8 mouse cellular contexts compared by ENCODE assay signal in the genomic region with DNA sequence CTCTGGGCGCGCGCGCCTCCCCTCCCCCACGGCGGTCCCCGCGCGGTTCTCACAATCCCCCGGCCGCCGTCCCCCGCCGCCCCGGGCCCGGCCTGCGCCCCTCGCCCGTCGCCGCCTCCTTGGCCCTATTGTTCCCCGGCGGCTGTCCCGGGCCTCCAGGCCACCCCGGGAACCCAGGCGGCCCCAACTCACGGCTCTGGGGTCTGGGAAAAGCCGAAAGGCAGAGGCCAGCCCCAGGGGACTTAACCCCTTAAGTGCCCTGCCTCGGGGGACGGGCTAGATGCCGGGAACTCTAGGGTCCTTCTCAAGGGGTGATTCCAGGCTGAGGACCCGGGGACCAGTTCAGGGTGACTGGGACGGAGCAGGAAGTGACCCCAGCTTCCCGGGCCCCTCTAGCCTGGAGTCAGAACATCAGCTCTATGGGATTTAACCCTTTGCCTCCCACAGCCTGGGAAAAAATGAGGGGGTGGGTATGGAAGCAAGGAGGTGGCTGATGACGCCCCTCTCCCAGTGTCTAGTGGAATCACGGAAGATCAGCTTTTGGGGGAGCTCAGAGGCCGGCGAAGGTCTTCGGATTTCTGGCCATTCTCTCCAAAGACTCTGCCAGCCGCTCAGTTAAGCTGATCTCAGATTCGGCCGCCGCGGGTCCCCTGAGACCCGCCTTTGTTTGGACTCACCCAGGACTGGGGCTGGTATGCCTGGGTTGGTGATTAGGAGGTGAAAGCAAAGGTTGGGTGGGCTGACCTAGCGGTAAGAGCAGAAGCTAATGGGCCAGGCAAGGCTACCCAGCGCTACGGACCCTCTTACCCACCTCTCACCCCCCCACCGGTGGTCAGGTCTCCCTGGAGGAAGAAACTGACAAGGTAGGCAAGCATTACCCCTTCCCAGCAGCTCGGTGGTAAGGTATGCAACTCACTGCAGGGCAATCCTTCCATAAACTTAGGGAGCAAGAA. TPM values are rescaled to one million over a fixed set of nuclear protein-coding genes. Genes with fewer than 3 reads are reported as not detected.
DNase-seq lines count a peak whose midpoint lies in the region; ATAC-seq and TF ChIP-seq lines count a peak whose summit lies in the region.

A gene (minus strand): TSS at position 907 of the 953 bp plus-strand sequence.

- WGBS in embryonic facial prominence, embryonic 10.5 days, result under 1% methylated on average over 50 of the region's 50 CpGs
- under 1% methylated on average over 49 of the region's 50 CpGs for WGBS in kidney, adult 2 months
- WGBS in limb, embryonic 11.5 days, result under 1% methylated on average over 43 of the region's 50 CpGs
- under 1% methylated on average over 50 of the region's 50 CpGs for WGBS in midbrain, embryonic 13.5 days

- H3K9ac ChIP-seq in limb, embryonic 11.5 days (ENCODE audit: low read length), result peak within 1 kb of the TSS; percentile 97
- H3K9ac ChIP-seq in midbrain, embryonic 13.5 days (replicated peaks), result peak within 1 kb of the TSS; percentile 97

- TF ChIP-seq POLR2A in kidney, adult 2 months (IDR thresholded peaks at IDR 0.05; ENCODE audit: low read depth, low read length), result no peak

- ATAC-seq in CD4-positive, CD25-positive, alpha-beta regulatory T cell, adult 4 months, result no peak
- peak; percentile 90 for ATAC-seq in limb, embryonic 11.5 days (ENCODE audit: insufficient number of reproducible peaks, low FRiP score, low TSS enrichment, low read depth)
- peak; percentile 93 for ATAC-seq in midbrain, embryonic 13.5 days

- peaks cover 35% of the 10 kb centered on the region for H3K36me3 ChIP-seq in embryonic facial prominence, embryonic 10.5 days (replicated peaks)
- H3K36me3 ChIP-seq in kidney, adult 2 months (ENCODE audit: control insufficient read depth, insufficient read depth, low read length), result peaks cover 3% of the 10 kb centered on the region; the same call in 1 of the 2 replicates
- peaks cover 20% of the 10 kb centered on the region for H3K36me3 ChIP-seq in limb, embryonic 11.5 days (ENCODE audit: control insufficient read depth, insufficient read depth, low read length)
- peaks cover 30% of the 10 kb centered on the region for H3K36me3 ChIP-seq in midbrain, embryonic 13.5 days

- H3K27ac ChIP-seq in embryonic facial prominence, embryonic 10.5 days (replicated peaks), result peak within 1 kb of the TSS; percentile 98
- H3K27ac ChIP-seq in kidney, adult 2 months (ENCODE audit: insufficient read depth, low read depth, low read length), result peak within 1 kb of the TSS; percentile 92
- peak within 1 kb of the TSS; percentile 72 for H3K27ac ChIP-seq in limb, embryonic 11.5 days (replicated peaks; ENCODE audit: low read depth, low read length)
- peak within 1 kb of the TSS; percentile 92 for H3K27ac ChIP-seq in midbrain, embryonic 13.5 days

- peaks cover 25% of the 10 kb centered on the region for H3K4me1 ChIP-seq in embryonic facial prominence, embryonic 10.5 days
- peaks cover 8% of the 10 kb centered on the region; the same call in 1 of the 2 replicates for H3K4me1 ChIP-seq in kidney, adult 2 months (ENCODE audit: control insufficient read depth, insufficient read depth, low read length)
- no peaks in the 10 kb centered on the region for H3K4me1 ChIP-seq in limb, embryonic 11.5 days (ENCODE audit: control insufficient read depth, insufficient read depth, low read length)
- peaks cover 36% of the 10 kb centered on the region for H3K4me1 ChIP-seq in midbrain, embryonic 13.5 days (replicated peaks)

- peak within 1 kb of the TSS; percentile 95 for H3K4me3 ChIP-seq in embryonic facial prominence, embryonic 10.5 days
- peak within 1 kb of the TSS; percentile 93 for H3K4me3 ChIP-seq in kidney, adult 2 months (ENCODE audit: insufficient read depth, low read depth, low read length)
- H3K4me3 ChIP-seq in limb, embryonic 11.5 days (ENCODE audit: low read depth, low read length), result peak within 1 kb of the TSS; percentile 100
- H3K4me3 ChIP-seq in midbrain, embryonic 13.5 days (replicated peaks), result peak within 1 kb of the TSS; percentile 100

- H3K9me3 ChIP-seq in embryonic facial prominence, embryonic 10.5 days, result peaks cover 15% of the 10 kb centered on the region; the same call in 1 of the 2 replicates
- H3K9me3 ChIP-seq in limb, embryonic 11.5 days (ENCODE audit: control insufficient read depth, low read length), result no peaks in the 10 kb centered on the region
- H3K9me3 ChIP-seq in midbrain, embryonic 13.5 days, result no peaks in the 10 kb centered on the region

- TF ChIP-seq CTCF in kidney, adult 2 months (conservative IDR thresholded peaks at IDR 0.05; ENCODE audit: insufficient read depth, insufficient read length, low read depth, low read length), result no peak

- DNase-seq in CD4-positive, CD25-positive, alpha-beta regulatory T cell, adult 2 months (ENCODE audit: low read depth, low spot score), result peak; percentile 33
- peak; percentile 89 for DNase-seq in embryonic facial prominence, embryonic 10.5 days (ENCODE audit: low spot score)
- peak; percentile 79 to 87 for DNase-seq in heart, adult 18-20 months
- peak; percentile 81 for DNase-seq in kidney, adult 2 months
- peak; percentile 92 for DNase-seq in limb, embryonic 11.5 days (ENCODE audit: low spot score)
- DNase-seq in spleen, postnatal 36 days (ENCODE audit: low spot score in 2 of 2), result peak; percentile 17 to 32

- H3K4me2 ChIP-seq in limb, embryonic 11.5 days (ENCODE audit: low read depth, severe bottlenecking), result peak within 1 kb of the TSS; percentile 68
- peak within 1 kb of the TSS; percentile 88 for H3K4me2 ChIP-seq in midbrain, embryonic 13.5 days (replicated peaks)

- H3K27me3 ChIP-seq in embryonic facial prominence, embryonic 10.5 days (replicated peaks; ENCODE audit: low read depth, poor library complexity, severe bottlenecking), result no peaks in the 10 kb centered on the region
- no peaks in the 10 kb centered on the region for H3K27me3 ChIP-seq in kidney, adult 2 months (replicated peaks; ENCODE audit: control insufficient read depth, insufficient read depth, low read length)
- no peaks in the 10 kb centered on the region for H3K27me3 ChIP-seq in limb, embryonic 11.5 days (ENCODE audit: control insufficient read depth, insufficient read depth, low read length)
- no peaks in the 10 kb centered on the region for H3K27me3 ChIP-seq in midbrain, embryonic 13.5 days

RNA-seq across cellular contexts. Expression of the gene that starts here (rescaled TPM):
- under 1 TPM; 0.16 to 0.56 TPM for polyA plus RNA-seq in CD4-positive, CD25-positive, alpha-beta regulatory T cell, adult 4 months (2017; shearing (Covaris generic))
- polyA plus RNA-seq in embryonic facial prominence, embryonic 10.5 days (2016; fragmentation: Nextera tagmentation; extraction: Ambion mirVana), result 31.6 and 33.6 TPM in 2 replicates
- total RNA-seq in heart, adult 18-20 months (2021), result 10 to 100 TPM; 16.5 TPM
- 12.3 and 16.9 TPM in 2 replicates for polyA plus RNA-seq in kidney, adult 2 months (2012; rRNA removed)
- 28.0 and 31.8 TPM in 2 replicates for polyA plus RNA-seq in limb, embryonic 11.5 days (2014; fragmentation: Nextera tagmentation; extraction: Ambion mirVana)
- 30.8 and 32.5 TPM in 2 replicates for polyA plus RNA-seq in midbrain, embryonic 13.5 days (2015; fragmentation: Nextera tagmentation; extraction: Ambion mirVana)

Comparison
In these comparisons a context has a peak if more than half of its experiments do, and no peak if none do; other contexts are left out.
1. DNase-seq: peak in every context shown above with its lines; median percentile 92 in limb, embryonic 11.5 days; 89 in embryonic facial prominence, embryonic 10.5 days; 83 in heart, adult 18-20 months; 81 in kidney, adult 2 months; 33 in CD4-positive, CD25-positive, alpha-beta regulatory T cell, adult 2 months; 24 in spleen, postnatal 36 days.